Mouse (Mus musculus) liver, embryonic 14.5 days (tissue): ENCODE data around the gene Dnajc5g. TPM values are rescaled to one million over a fixed set of nuclear protein-coding genes. Genes with fewer than 3 reads are reported as not detected.

ENCODE experiments used
- ATAC-seq: fragments of 200-750 bp; cut with Nextera tagmentation; 2 replicates; pipeline ENCODE4 v1.8.0; 2017; ENCODE audit warnings: moderate number of reproducible peaks, mild to moderate bottlenecking, moderate library complexity; ENCODE audit not compliant: insufficient read depth
- DNase-seq, 3 experiments: peaks; one replicate each; pipeline ENCODE4 v3.0.0-alpha.2; 2012 to 2013; ENCODE audit warnings: low read depth in 3 of 3, low spot score in 3 of 3
- H3K27ac ChIP-seq: fragments of 300-500 bp; sonication (generic); 2 replicates; pipeline ENCODE4 v1.5.1; 2014; ENCODE audit warnings: moderate library complexity, mild to moderate bottlenecking, control low read depth, inconsistent platforms
- H3K27me3 ChIP-seq: fragments of 300-500 bp; sonication (generic); 2 replicates; pipeline ENCODE4 v1.6.1; 2014; ENCODE audit warnings: mild to moderate bottlenecking, low read length, moderate library complexity; ENCODE audit not compliant: control insufficient read depth, insufficient read depth
- H3K36me3 ChIP-seq: fragments of 300-500 bp; sonication (generic); replicated peaks from 2 replicates; pipeline ENCODE4 v1.6.1; 2014; ENCODE audit warnings: low read depth; ENCODE audit not compliant: control insufficient read depth, insufficient read depth
- H3K4me1 ChIP-seq, 2 experiments: fragments of 200-500 bp in 1 of 2; fragments of 300-500 bp in 1 of 2; sonication (generic) in 1 of 2; replicated peaks; 2 replicates each; pipeline ENCODE4 v1.6.1; 2012 to 2014; ENCODE audit warnings: antibody characterized with exemption in 1 of 2, inconsistent platforms in 1 of 2, low read length in 1 of 2; ENCODE audit not compliant: control insufficient read depth in 2 of 2, insufficient read depth in 2 of 2
- H3K4me2 ChIP-seq: fragments of 300-500 bp; sonication (generic); 2 replicates; pipeline ENCODE4 v1.6.1; 2014; ENCODE audit warnings: low read depth, mild to moderate bottlenecking, control low read depth, moderate library complexity
- H3K4me3 ChIP-seq, 2 experiments: fragments of 200-500 bp in 1 of 2; fragments of 300-500 bp in 1 of 2; sonication (generic) in 1 of 2; 2 replicates each; pipeline ENCODE4 v1.5.1; 2012 to 2014; ENCODE audit warnings: low read depth in 2 of 2, low read length in 2 of 2, mild to moderate bottlenecking in 2 of 2, control low read depth in 1 of 2, inconsistent platforms in 1 of 2, moderate library complexity in 1 of 2; ENCODE audit not compliant: insufficient read depth in 1 of 2
- H3K9ac ChIP-seq: fragments of 300-500 bp; sonication (generic); replicated peaks from 2 replicates; pipeline ENCODE4 v1.6.1; 2014; ENCODE audit warnings: mild to moderate bottlenecking, control low read depth, moderate library complexity
- H3K9me3 ChIP-seq: fragments of 300-500 bp; sonication (generic); 2 replicates; pipeline ENCODE4 v1.6.1; 2016; ENCODE audit warnings: low read length, mixed read lengths; ENCODE audit not compliant: control insufficient read depth
- CTCF ChIP-seq: IDR thresholded peaks from 2 replicates; pipeline ENCODE4 v1.5.1; 2016; ENCODE audit warnings: antibody characterized with exemption, low read depth, control low read depth
- EP300 ChIP-seq: IDR thresholded peaks from 2 replicates; pipeline ENCODE4 v1.6.1; 2016; ENCODE audit warnings: antibody characterized with exemption, low read depth
- WGBS: fragments of 180-500 bp; shearing (Covaris S2); extraction: QIAGEN DNeasy Blood & Tissue Kit; methylation state at CpG from one replicate; pipeline ENCODE4 v1.1.7; 2014; ENCODE audit not compliant: insufficient replicate concordance; 5-methylcytosine and 5-hydroxymethylcytosine counted together
- polyA plus RNA-seq, 2 experiments: library from polyadenylated mRNA; depleted of rRNA in 1 of 2; stranded (reverse) in 1 of 2; unstranded in 1 of 2; fragments of >200 nt; fragmentation: Nextera tagmentation in 1 of 2; extraction: Ambion mirVana in 1 of 2; gene quantifications; 2 replicates each; pipeline versions ENCODE4 v1.2.1 to v1.2.3; 2012 to 2014

Dnajc5g gene
- polyA plus RNA-seq, 2 experiments, result not detected

GRCm38 (mm10) chr5:31093151-31094041 is 12.7 kb upstream of the Dnajc5g start:
- TF ChIP-seq CTCF, result no peak
- TF ChIP-seq EP300, result no peak
- no peaks in the 10 kb centered on the region for H3K9me3 ChIP-seq
- peak overlapping the region; percentile 19 for H3K4me2 ChIP-seq
- 2% methylated on average over 50 of the region's 54 CpGs for WGBS
- peak overlapping the region; percentile 30 to 42 for H3K4me3 ChIP-seq
- H3K27ac ChIP-seq, result no peak overlapping the region
- DNase-seq (no peak), ATAC-seq (peak; percentile 57; the same call in 1 of the 2 replicates)
- no peaks in the 10 kb centered on the region for H3K4me1 ChIP-seq
- H3K9ac ChIP-seq, result no peak overlapping the region
- H3K27me3 ChIP-seq, result peaks cover 71% of the 10 kb centered on the region
- H3K36me3 ChIP-seq, result no peaks in the 10 kb centered on the region

- WGBS, result 3% methylated on average over 29 of the region's 29 CpGs
- no peak for TF ChIP-seq EP300
- TF ChIP-seq CTCF, result no peak
- H3K4me2 ChIP-seq, result peak overlapping the region; percentile 47
- H3K4me1 ChIP-seq, result no peaks in the 10 kb centered on the region
- no peaks in the 10 kb centered on the region for H3K36me3 ChIP-seq
- H3K9ac ChIP-seq, result no peak overlapping the region
- no peak overlapping the region for H3K27ac ChIP-seq
- no peaks in the 10 kb centered on the region for H3K9me3 ChIP-seq
- peaks cover 71% of the 10 kb centered on the region for H3K27me3 ChIP-seq
- ATAC-seq (no peak), DNase-seq (no peak)
- no peak overlapping the region for H3K4me3 ChIP-seq
Measured at GRCm38 (mm10) chr5:31094100-31094798, 11.8 kb upstream of the Dnajc5g start.

GRCm38 (mm10) chr5:31094799-31095691 is 11.0 kb upstream of the Dnajc5g start:
- H3K36me3 ChIP-seq, result no peaks in the 10 kb centered on the region
- no peak overlapping the region for H3K9ac ChIP-seq
- H3K9me3 ChIP-seq, result no peaks in the 10 kb centered on the region
- WGBS, result under 1% methylated on average over 59 of the region's 59 CpGs
- no peak overlapping the region for H3K27ac ChIP-seq
- peak in 1 of 3 experiments; percentile 37 for DNase-seq
- no peaks in the 10 kb centered on the region for H3K4me1 ChIP-seq
- peak overlapping the region; percentile 0 to 21; a peak in 2 of 4 replicates for H3K4me3 ChIP-seq
- H3K27me3 ChIP-seq, result peaks cover 67% of the 10 kb centered on the region
- TF ChIP-seq CTCF (peak; percentile 9; the same call in 1 of the 2 replicates), EP300 (no peak)
- peak overlapping the region; percentile 47 for H3K4me2 ChIP-seq
- ATAC-seq, result 0 out of 2 replicates have a peak, but pooled peaks have one; percentile 35

- Histone ChIP-seq H3K4me2 (peak overlapping the region; percentile 47), H3K4me1 (no peaks in the 10 kb centered on the region), H3K27ac (no peak overlapping the region), H3K9me3 (no peaks in the 10 kb centered on the region), H3K27me3 (peaks cover 59% of the 10 kb centered on the region), H3K9ac (no peak overlapping the region), H3K36me3 (no peaks in the 10 kb centered on the region), H3K4me3 (no peak overlapping the region)
- no peak for DNase-seq
- no peak for ATAC-seq
- TF ChIP-seq CTCF (0 out of 2 replicates have a peak, but pooled peaks have one; percentile 0), EP300 (no peak)
- WGBS, result 31% methylated on average over 11 of the region's 11 CpGs
Measured at GRCm38 (mm10) chr5:31095711-31096480, 10.2 kb upstream of the Dnajc5g start.
